Mouse (Mus musculus): ENCODE data around the gene Usp31. TPM values are rescaled to one million over a fixed set of nuclear protein-coding genes. Genes with fewer than 3 reads are reported as not detected.

Usp31 gene
- polyA plus RNA-seq, 2 experiments: 1.1 to 2.3 TPM

GRCm38 (mm10) chr7:121622433-121622832 is 84.6 kb downstream of the Usp31 start:
- Histone ChIP-seq H3K9me3 (ENCODE audit: control insufficient read depth, low read length) (no peaks in the 10 kb centered on the region), H3K4me3 (ENCODE audit: insufficient read depth in 1 of 2, low read depth in 2 of 2, low read length in 2 of 2) (no peak overlapping the region), H3K4me1 (replicated peaks; ENCODE audit: control insufficient read depth in 2 of 2, insufficient read depth in 2 of 2, low read length in 1 of 2) (no peaks in the 10 kb centered on the region), H3K36me3 (replicated peaks; ENCODE audit: control insufficient read depth, insufficient read depth, low read depth) (no peaks in the 10 kb centered on the region), H3K27me3 (ENCODE audit: control insufficient read depth, insufficient read depth, low read length) (no peaks in the 10 kb centered on the region), H3K9ac (replicated peaks) (no peak overlapping the region), H3K27ac (no peak overlapping the region), H3K4me2 (ENCODE audit: low read depth) (no peak overlapping the region)
- DNase-seq (ENCODE audit: low read depth in 3 of 3, low spot score in 3 of 3) (no peak), ATAC-seq (ENCODE audit: insufficient read depth) (no peak)
- WGBS (ENCODE audit: insufficient replicate concordance): 66% methylated on average over 6 of the region's 6 CpGs
- TF ChIP-seq EP300 (IDR thresholded peaks at IDR 0.05; ENCODE audit: low read depth): no peak
- TF ChIP-seq CTCF (IDR thresholded peaks at IDR 0.05; ENCODE audit: low read depth): no peak

GRCm38 (mm10) chr7:121601697-121602096 is 105.4 kb downstream of the Usp31 start:
- Histone ChIP-seq H3K4me2 (ENCODE audit: low read depth) (no peak overlapping the region), H3K4me3 (ENCODE audit: insufficient read depth in 1 of 2, low read depth in 2 of 2, low read length in 2 of 2) (no peak overlapping the region), H3K9me3 (ENCODE audit: control insufficient read depth, low read length) (no peaks in the 10 kb centered on the region), H3K9ac (replicated peaks) (no peak overlapping the region), H3K27ac (no peak overlapping the region), H3K27me3 (ENCODE audit: control insufficient read depth, insufficient read depth, low read length) (no peaks in the 10 kb centered on the region), H3K36me3 (replicated peaks; ENCODE audit: control insufficient read depth, insufficient read depth, low read depth) (no peaks in the 10 kb centered on the region), H3K4me1 (replicated peaks; ENCODE audit: control insufficient read depth in 2 of 2, insufficient read depth in 2 of 2, low read length in 1 of 2) (no peaks in the 10 kb centered on the region)
- 26% methylated on average over 4 of the region's 4 CpGs for WGBS (ENCODE audit: insufficient replicate concordance)
- ATAC-seq (ENCODE audit: insufficient read depth): no peak
- DNase-seq (ENCODE audit: low read depth in 3 of 3, low spot score in 3 of 3): no peak
- TF ChIP-seq EP300 (IDR thresholded peaks at IDR 0.05; ENCODE audit: low read depth) (no peak), CTCF (IDR thresholded peaks at IDR 0.05; ENCODE audit: low read depth) (no peak)

GRCm38 (mm10) chr7:121596401-121596800 is 110.7 kb downstream of the Usp31 start:
- no peak for ATAC-seq (ENCODE audit: insufficient read depth)
- Histone ChIP-seq H3K4me3 (ENCODE audit: insufficient read depth in 1 of 2, low read depth in 2 of 2, low read length in 2 of 2) (no peak overlapping the region), H3K9ac (replicated peaks) (no peak overlapping the region), H3K9me3 (ENCODE audit: control insufficient read depth, low read length) (no peaks in the 10 kb centered on the region), H3K27ac (no peak overlapping the region), H3K36me3 (replicated peaks; ENCODE audit: control insufficient read depth, insufficient read depth, low read depth) (no peaks in the 10 kb centered on the region), H3K4me1 (replicated peaks; ENCODE audit: control insufficient read depth in 2 of 2, insufficient read depth in 2 of 2, low read length in 1 of 2) (peaks cover 0 to 3% of the 10 kb centered on the region in 2 experiments; a peak in 1 of 4 replicates), H3K4me2 (ENCODE audit: low read depth) (no peak overlapping the region), H3K27me3 (ENCODE audit: control insufficient read depth, insufficient read depth, low read length) (no peaks in the 10 kb centered on the region)
- 55% methylated on average over 3 of the region's 3 CpGs for WGBS (ENCODE audit: insufficient replicate concordance)
- peak in 1 of 3 experiments; percentile 3 for DNase-seq (ENCODE audit: low read depth in 3 of 3, low spot score in 3 of 3)
- TF ChIP-seq CTCF (IDR thresholded peaks at IDR 0.05; ENCODE audit: low read depth) (no peak), EP300 (IDR thresholded peaks at IDR 0.05; ENCODE audit: low read depth) (no peak)

- no peak overlapping the region for H3K27ac ChIP-seq
- 58% methylated on average over 4 of the region's 4 CpGs for WGBS (ENCODE audit: insufficient replicate concordance)
- peaks cover 0 to 3% of the 10 kb centered on the region in 2 experiments; a peak in 1 of 4 replicates for H3K4me1 ChIP-seq (replicated peaks; ENCODE audit: control insufficient read depth in 2 of 2, insufficient read depth in 2 of 2, low read length in 1 of 2)
- no peak overlapping the region for H3K4me3 ChIP-seq (ENCODE audit: insufficient read depth in 1 of 2, low read depth in 2 of 2, low read length in 2 of 2)
- H3K27me3 ChIP-seq (ENCODE audit: control insufficient read depth, insufficient read depth, low read length): no peaks in the 10 kb centered on the region
- H3K36me3 ChIP-seq (replicated peaks; ENCODE audit: control insufficient read depth, insufficient read depth, low read depth): no peaks in the 10 kb centered on the region
- no peaks in the 10 kb centered on the region for H3K9me3 ChIP-seq (ENCODE audit: control insufficient read depth, low read length)
- TF ChIP-seq CTCF (IDR thresholded peaks at IDR 0.05; ENCODE audit: low read depth) (no peak), EP300 (IDR thresholded peaks at IDR 0.05; ENCODE audit: low read depth) (no peak)
- no peak overlapping the region for H3K9ac ChIP-seq (replicated peaks)
- H3K4me2 ChIP-seq (ENCODE audit: low read depth): no peak overlapping the region
- no peak for ATAC-seq (ENCODE audit: insufficient read depth)
- DNase-seq (ENCODE audit: low read depth in 3 of 3, low spot score in 3 of 3): no peak
These were observed 111.6 kb downstream of the Usp31 start for GRCm38 (mm10) chr7:121595496-121595895.

GRCm38 (mm10) chr7:121595085-121595484 is 112.0 kb downstream of the Usp31 start:
- no peaks in the 10 kb centered on the region for H3K36me3 ChIP-seq (replicated peaks; ENCODE audit: control insufficient read depth, insufficient read depth, low read depth)
- H3K4me2 ChIP-seq (ENCODE audit: low read depth): no peak overlapping the region
- no peak overlapping the region for H3K9ac ChIP-seq (replicated peaks)
- no peak for DNase-seq (ENCODE audit: low read depth in 3 of 3, low spot score in 3 of 3)
- ATAC-seq (ENCODE audit: insufficient read depth): no peak
- no peaks in the 10 kb centered on the region for H3K9me3 ChIP-seq (ENCODE audit: control insufficient read depth, low read length)
- H3K4me3 ChIP-seq (ENCODE audit: insufficient read depth in 1 of 2, low read depth in 2 of 2, low read length in 2 of 2): no peak overlapping the region
- H3K27me3 ChIP-seq (ENCODE audit: control insufficient read depth, insufficient read depth, low read length): no peaks in the 10 kb centered on the region
- peaks cover 0 to 3% of the 10 kb centered on the region in 2 experiments; a peak in 1 of 4 replicates for H3K4me1 ChIP-seq (replicated peaks; ENCODE audit: control insufficient read depth in 2 of 2, insufficient read depth in 2 of 2, low read length in 1 of 2)
- no peak overlapping the region for H3K27ac ChIP-seq
- no peak for TF ChIP-seq EP300 (IDR thresholded peaks at IDR 0.05; ENCODE audit: low read depth)
- TF ChIP-seq CTCF (IDR thresholded peaks at IDR 0.05; ENCODE audit: low read depth): no peak
- WGBS (ENCODE audit: insufficient replicate concordance): 28% methylated on average over 5 of the region's 5 CpGs

Measured in liver, embryonic 14.5 days (tissue).